Mouse (Mus musculus): Measurements from ENCODE around the gene Zfp706.

GRCm38 (mm10) chr15:37019434-37019833, 11.9 kb upstream of the Zfp706 start:
- TF ChIP-seq CTCF (IDR thresholded peaks at IDR 0.05; ENCODE audit: low read depth, low read length) = no peak
- no peak for TF ChIP-seq GATA1 (IDR thresholded peaks at IDR 0.05; ENCODE audit: borderline replicate concordance, low read length)
- TF ChIP-seq GATA2 (IDR thresholded peaks at IDR 0.05; ENCODE audit: borderline replicate concordance, low read depth, low read length) = no peak
- TF ChIP-seq TAL1 (conservative IDR thresholded peaks at IDR 0.05; ENCODE audit: low read depth, low read length) = no peak
